Mouse (Mus musculus) CH12.LX (cell line): Measurements from ENCODE around the gene B4galnt3.

Experiments used
- MAX ChIP-seq: IDR thresholded peaks from 2 replicates; pipeline ENCODE4 v1.6.1; 2011; ENCODE audit warnings: low read length, improper control_type of control experiment
- MXI1 ChIP-seq: IDR thresholded peaks from 2 replicates; pipeline ENCODE4 v1.6.1; 2011; ENCODE audit warnings: mild to moderate bottlenecking, low read depth, low read length, improper control_type of control experiment
- POLR2AphosphoS2 ChIP-seq: IDR thresholded peaks from 2 replicates; pipeline ENCODE4 v1.6.1; 2011; ENCODE audit warnings: low read depth, low read length, improper control_type of control experiment
- SIN3A ChIP-seq: IDR thresholded peaks from 2 replicates; pipeline ENCODE4 v1.6.1; 2012; ENCODE audit warnings: low read length, improper control_type of control experiment, inconsistent platforms

DNA sequence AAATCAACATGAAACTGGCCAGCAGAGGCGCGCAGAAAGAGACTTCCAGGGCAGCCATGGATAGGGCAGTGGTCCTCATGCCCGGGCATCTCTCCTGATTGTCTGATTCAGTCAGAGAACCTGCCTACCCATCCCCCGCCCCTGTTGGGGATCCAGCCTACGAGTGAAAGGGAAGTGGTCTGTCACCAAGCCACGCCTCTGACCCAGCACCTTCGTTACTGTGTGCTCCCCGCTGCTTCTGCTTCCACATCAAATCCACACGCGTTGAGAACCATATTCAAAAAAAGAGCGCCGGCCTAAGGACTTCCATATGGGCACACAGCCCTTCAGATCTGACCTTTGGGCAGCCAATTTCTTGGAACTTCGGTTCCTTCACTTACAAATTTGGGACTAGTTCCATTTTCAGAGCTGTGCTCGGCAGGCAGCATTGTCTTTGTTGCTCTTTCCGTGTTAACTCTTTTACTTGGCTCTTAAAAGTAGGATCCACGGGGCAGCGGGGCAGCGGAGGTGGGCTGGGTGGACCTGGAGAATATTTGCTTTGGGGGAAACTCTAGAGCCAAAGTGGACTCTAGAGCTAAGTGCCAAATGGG, 106.7 kb downstream of the B4galnt3 start:
- TF ChIP-seq POLR2AphosphoS2 (0 out of 2 replicates have a peak, but pooled peaks have one; percentile 34), MXI1 (peak; percentile 77; the same call in 1 of the 2 replicates), SIN3A (peak; percentile 67), MAX (peak; percentile 78)
